Mouse (Mus musculus) lung, postnatal 0 days (tissue): Measurements from ENCODE around the gene Lgr4.

Experiments
- CTCF ChIP-seq: IDR thresholded peaks from 2 replicates; pipeline ENCODE4 v1.5.1; 2016; ENCODE audit warnings: antibody characterized with exemption, mild to moderate bottlenecking
- EP300 ChIP-seq: IDR thresholded peaks from 2 replicates; pipeline ENCODE4 v1.6.1; 2016; ENCODE audit warnings: antibody characterized with exemption, mild to moderate bottlenecking, control low read depth

DNA sequence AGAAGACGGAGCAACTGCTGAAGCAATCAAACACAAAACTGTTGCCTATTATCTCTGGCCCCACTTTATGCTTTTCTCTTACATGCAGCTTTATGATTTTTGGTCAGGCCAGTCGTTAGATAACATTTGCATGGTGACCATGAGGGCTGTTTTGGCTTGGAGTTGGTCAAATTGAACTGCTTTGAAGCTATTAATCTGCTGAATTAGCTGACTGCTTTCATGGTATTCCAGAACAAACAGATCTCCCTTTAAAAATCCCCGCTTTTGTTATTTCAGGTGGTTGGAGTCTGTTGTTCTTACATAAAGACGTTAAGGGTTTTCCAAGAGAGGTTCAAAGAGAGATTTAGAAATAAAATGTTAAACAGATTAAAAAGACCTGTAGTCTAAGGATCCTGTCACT lies 141.0 kb downstream of the Lgr4 start:
- no peak for TF ChIP-seq CTCF
- TF ChIP-seq EP300, result no peak
